In genomic region chr6:89669556-89669955, GRCm38 (mm10) we compare ENCODE assay signal across 29 mouse cellular contexts. TPM values are rescaled to one million over a fixed set of nuclear protein-coding genes. Genes with fewer than 3 reads are reported as not detected.
DNase-seq lines count a peak whose midpoint lies in the region; TF ChIP-seq lines count a peak whose summit lies in the region.
"Had no signal": no experiment of that assay in that cellular context is flagged by ENCODE, and none has a peak within 500 bp of the region (broad histone marks: within the 10 kb centered on the region; RNA-seq: fewer than 3 reads in every experiment).

No protein-coding gene starts in this region.

- no peak for TF ChIP-seq CTCF in layer of hippocampus, adult 2 months (conservative IDR thresholded peaks at IDR 0.05)

- peak; percentile 77 for DNase-seq in heart, adult 11 months
- no peak for DNase-seq in heart, adult 9 months (ENCODE audit: low spot score in 2 of 2)
- DNase-seq in layer of hippocampus, postnatal 10 days (ENCODE audit: low spot score in 2 of 2): peak; percentile 2 to 7
- no peak for DNase-seq in layer of hippocampus, adult 2 months (ENCODE audit: low spot score in 2 of 2)
- peak; percentile 30 for DNase-seq in testis, postnatal 10 days (ENCODE audit: low spot score)
- no peak for DNase-seq in testis, postnatal 14 days (ENCODE audit: low spot score)
- no peak for DNase-seq in left cerebral cortex, adult 11 months (ENCODE audit: low spot score)
- DNase-seq: adrenal gland, adult 2 months; adrenal gland, postnatal 14 days; cerebellum, adult 11 months; cerebellum, adult 2 months; cerebellum, adult 9-11 months; cerebellum, postnatal 25 days; forebrain, postnatal 0 days; gastrocnemius, adult 2 months; gastrocnemius, postnatal 14 days; heart, adult 2 months; heart, postnatal 10 days had no signal

- H3K27ac ChIP-seq in layer of hippocampus, adult 2 months: no peak overlapping the region
- H3K27ac ChIP-seq: embryonic facial prominence, embryonic 12.5 days; embryonic facial prominence, embryonic 15.5 days; gastrocnemius, adult 2 months; heart, adult 2 months; heart, embryonic 15.5 days; hindbrain, embryonic 12.5 days; hindbrain, embryonic 15.5 days had no signal

- H3K4me3 ChIP-seq in layer of hippocampus, adult 2 months: no peak overlapping the region
- H3K4me3 ChIP-seq: embryonic facial prominence, embryonic 12.5 days; embryonic facial prominence, embryonic 15.5 days; gastrocnemius, adult 2 months; heart, adult 2 months; heart, embryonic 12.5 days; heart, embryonic 15.5 days; hindbrain, embryonic 12.5 days; hindbrain, embryonic 15.5 days had no signal

RNA-seq across cellular contexts. Expression of gene Txnrd3, which starts 25.8 kb away (rescaled TPM):
- 1 to 10 TPM; 8.0 to 8.9 TPM for total RNA-seq in layer of hippocampus, postnatal 10 days (2021)
- 1 to 10 TPM; 3.6 to 3.9 TPM for total RNA-seq in layer of hippocampus, adult 2 months (2021)

RNA-seq across cellular contexts. Expression of gene Vmn1r40, which starts 37.8 kb away (rescaled TPM):
- total RNA-seq in layer of hippocampus, postnatal 10 days (2021): not detected
- not detected for total RNA-seq in layer of hippocampus, adult 2 months (2021)
- total RNA-seq: adrenal gland, adult 2 months; adrenal gland, postnatal 14 days; adrenal gland, postnatal 4 days; common myeloid progenitor, adult 5-6 weeks; ES-E14; forebrain, postnatal 0 days; gastrocnemius, adult 2 months; gastrocnemius, postnatal 14 days; gastrocnemius, postnatal 4 days; heart, adult 2 months; heart, postnatal 10 days; hematopoietic stem cell, adult 5-6 weeks had no signal

Comparison
In these comparisons a context has a peak if more than half of its experiments do, and no peak if none do; other contexts are left out.
1. DNase-seq: peak in heart, adult 11 months (single experiment), layer of hippocampus, postnatal 10 days (2 of 2) and testis, postnatal 10 days (single experiment); none in heart, adult 9 months (0 of 2), layer of hippocampus, adult 2 months (0 of 2), testis, postnatal 14 days (single experiment) and left cerebral cortex, adult 11 months (single experiment).